Mouse (Mus musculus): ENCODE data around the gene Slc30a2.
"Not testable (repeated sequence)": the region's sequence is repeated elsewhere in the genome, so short reads cannot be mapped to it uniquely, and the experiment has no call there.

Gene Slc30a2

GRCm38 (mm10) chr4:134343071-134344031 is at the start of gene Slc30a2:
TSS of gene Slc30a2 (plus strand) at chr4:134343181.
- peak; percentile 30 for DNase-seq

- no peak for DNase-seq
Measured at GRCm38 (mm10) chr4:134293692-134294163, 49.3 kb upstream of the Slc30a2 start.

DNA sequence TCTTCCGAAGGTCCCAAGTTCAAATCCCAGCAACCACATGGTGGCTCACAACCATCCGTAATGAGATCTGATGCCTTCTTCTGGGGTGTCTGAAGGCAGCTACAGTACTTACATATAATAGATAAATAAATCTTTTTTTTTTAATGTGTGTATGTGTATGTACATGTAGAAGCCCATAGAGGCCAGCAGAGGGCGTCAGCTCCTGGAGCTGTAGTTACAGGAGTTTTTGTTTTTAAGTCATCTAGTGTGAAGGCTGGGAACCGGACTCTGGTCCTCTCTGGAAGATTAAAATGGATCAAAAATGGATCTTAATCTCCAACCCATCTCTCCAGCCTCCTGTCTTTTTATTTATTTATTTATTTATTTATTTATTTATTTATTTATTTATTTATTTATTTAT is 46.9 kb upstream of the Slc30a2 start:
- DNase-seq: not testable (repeated sequence)

- no peak for DNase-seq
Measured at GRCm38 (mm10) chr4:134296523-134296922, 46.5 kb upstream of the Slc30a2 start.

GRCm38 (mm10) chr4:134297369-134297768 is 45.6 kb upstream of the Slc30a2 start:
- no peak for DNase-seq

GRCm38 (mm10) chr4:134298626-134299497 is 44.1 kb upstream of the Slc30a2 start:
- no peak for DNase-seq

DNA sequence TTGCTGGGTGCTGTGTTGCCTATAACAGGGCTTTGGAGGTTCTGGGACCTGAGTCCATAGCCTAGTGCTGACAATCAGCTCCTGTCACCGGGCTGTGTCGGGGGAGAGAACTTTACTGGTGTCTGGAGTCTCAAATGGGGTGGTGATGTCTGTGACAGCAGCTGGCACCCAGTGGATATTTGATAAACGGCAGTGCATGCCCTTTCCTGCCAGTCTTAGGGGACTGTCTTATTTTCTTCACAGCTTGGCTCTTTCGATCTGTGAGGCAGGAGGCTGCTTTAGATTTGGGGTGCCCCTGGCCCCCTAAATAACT is 43.5 kb upstream of the Slc30a2 start:
- DNase-seq: no peak

DNA sequence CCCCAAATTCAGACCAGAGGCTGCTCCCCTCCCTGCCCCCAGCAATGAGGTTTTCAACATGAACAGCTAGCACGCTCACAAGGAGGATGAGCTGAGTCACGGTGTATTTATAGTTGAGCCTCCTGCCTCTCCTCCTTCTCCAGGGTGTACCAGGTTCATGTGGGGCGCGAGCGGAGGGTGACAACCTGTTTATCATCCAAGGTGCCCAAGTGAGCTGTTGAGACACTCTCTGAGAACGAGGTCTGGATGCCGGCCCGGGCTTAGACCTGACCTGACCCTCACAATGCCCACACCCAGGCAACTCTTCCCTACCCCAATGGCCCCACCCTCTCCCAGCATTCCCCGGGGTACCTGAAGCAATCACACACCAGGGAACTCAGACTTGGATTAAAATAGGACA is 42.7 kb upstream of the Slc30a2 start:
- no peak for DNase-seq

GRCm38 (mm10) chr4:134302084-134302483 is 40.9 kb upstream of the Slc30a2 start:
- no peak for DNase-seq

DNA sequence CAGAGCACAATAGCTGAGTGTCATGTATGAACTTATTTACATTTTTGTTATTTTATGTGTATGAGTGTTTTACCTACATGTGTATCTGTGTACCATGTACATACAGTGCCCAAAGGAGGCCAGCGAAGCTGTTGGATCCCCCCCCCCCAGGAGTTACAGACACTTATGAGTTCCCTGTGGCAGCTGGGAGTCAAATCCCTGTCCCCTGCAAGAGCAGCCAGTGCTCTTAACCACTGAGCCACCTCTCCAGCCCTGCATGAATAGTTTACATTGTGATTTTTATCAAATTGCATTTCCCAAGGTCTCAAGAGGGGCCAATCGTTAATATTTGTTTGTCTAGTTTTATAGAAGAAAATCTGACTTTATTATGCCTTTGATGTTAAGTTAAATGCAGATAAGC is 36.0 kb upstream of the Slc30a2 start:
- no peak for DNase-seq

- DNase-seq: peak; percentile 33
Measured at GRCm38 (mm10) chr4:134307367-134308072, 35.5 kb upstream of the Slc30a2 start.

DNA sequence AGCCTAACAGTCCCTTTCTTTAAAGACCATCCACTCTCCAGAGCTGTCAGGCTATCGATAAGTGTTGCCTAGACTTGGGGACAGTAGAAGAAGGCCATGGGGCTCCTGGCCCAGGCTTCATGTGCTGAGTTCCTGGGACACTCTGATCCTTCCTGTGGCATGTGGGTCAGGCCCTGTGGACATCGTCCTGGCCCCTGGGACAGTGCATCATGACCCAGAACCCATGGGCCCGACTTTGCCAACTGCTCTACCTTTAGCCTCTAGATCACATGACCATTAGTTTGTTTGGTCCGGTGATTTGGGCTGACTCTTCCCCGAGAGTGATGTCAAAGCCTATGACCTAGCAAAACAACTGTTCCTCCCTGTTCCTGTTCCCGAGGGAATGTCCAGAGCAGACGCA is 32.9 kb upstream of the Slc30a2 start:
- no peak for DNase-seq

- no peak for DNase-seq
Measured at GRCm38 (mm10) chr4:134310656-134311055, 32.3 kb upstream of the Slc30a2 start.

DNA sequence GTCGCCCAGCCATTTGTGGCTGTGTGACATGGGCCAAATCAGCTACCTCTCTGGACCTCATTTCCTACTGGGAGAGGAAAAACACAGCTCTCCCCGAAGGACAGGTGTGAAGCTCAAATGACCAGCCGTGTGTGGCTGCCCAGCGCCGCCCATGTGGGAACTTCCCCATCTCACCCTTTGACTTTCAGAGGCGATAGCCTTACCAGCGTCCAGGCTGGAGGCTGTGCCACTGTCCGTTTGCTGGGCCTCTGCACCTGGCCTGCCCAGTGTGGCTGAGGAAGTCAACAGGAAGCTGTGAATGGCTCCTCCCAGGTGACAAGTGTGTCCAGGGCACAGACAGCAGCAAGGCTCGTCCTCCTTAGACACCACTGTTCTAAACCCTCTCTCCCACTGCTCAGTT is 31.2 kb upstream of the Slc30a2 start:
- DNase-seq: no peak

GRCm38 (mm10) chr4:134312341-134312740 is 30.6 kb upstream of the Slc30a2 start:
- no peak for DNase-seq

- no peak for DNase-seq
Measured at GRCm38 (mm10) chr4:134312901-134313300, 30.1 kb upstream of the Slc30a2 start.

DNA sequence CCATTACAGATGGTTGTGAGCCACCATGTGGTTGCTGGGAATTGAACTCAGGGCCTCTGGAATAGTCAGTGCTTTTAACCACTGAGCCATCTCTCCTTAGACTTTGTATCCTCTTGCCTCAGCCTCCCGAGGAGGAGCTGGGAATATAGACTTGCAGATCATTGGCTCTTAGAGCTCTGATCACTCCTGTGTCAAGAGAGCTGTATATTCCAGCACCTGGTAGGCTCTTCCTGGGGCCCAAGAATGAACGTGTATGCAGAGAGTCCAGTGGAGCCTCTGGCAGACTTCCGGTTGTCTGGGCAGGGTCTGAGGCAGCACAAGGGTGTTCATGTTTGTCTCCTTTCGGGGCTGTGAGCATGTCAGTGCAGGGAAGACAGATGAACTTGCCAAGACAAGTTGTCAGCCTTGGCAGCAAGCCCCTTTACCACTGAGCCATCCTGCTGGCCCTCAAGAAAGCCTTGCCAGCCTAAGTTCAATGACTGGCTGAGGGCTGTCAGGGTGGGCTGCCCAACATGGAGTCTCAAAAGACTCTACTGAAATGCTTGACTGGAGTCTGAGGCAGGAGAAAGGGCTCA is 28.8 kb upstream of the Slc30a2 start:
- DNase-seq: no peak

DNA sequence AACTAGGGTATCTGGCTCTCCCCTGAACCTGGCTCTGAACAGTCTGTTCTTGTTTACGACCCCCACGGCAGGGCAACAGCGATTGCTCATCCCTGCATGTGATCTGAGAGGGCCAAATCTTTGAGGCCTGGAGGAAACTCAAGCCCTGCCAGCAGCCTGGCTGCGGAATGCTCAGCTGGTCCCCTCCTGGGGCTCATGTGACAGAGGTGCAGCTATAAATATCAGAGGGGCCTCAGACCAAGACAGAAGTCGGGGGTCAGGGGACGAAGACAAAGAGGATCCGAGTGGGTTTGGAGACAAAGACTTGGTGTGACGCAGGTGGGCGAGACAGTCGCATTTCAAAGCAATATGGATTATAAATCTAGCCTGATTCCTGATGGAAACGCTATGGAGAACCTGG is 28.1 kb upstream of the Slc30a2 start, which contains the start of gene Trim63:
Trim63 (plus strand) TSS at position 245 of the 400 bp plus-strand sequence.
- no peak for DNase-seq

DNA sequence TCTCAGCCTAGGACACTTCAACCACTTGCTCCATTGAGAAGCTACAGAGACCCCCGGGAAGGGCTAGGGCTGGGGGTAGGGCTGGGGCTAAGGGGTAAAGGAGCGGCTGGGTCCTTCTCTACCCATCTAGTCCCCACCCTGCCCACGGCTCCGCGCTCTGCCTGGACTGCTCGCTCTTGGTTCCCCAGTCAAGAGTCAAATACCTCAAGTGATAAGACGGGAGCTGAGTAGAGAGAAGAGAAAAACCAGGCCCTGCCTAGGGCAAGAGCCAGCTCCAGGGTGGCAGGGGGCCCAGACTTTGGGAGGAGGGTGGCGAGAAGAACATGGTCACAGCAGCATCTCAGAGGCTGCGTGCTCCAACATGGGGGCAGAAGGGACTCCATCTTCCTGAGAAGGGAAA is 27.5 kb upstream of the Slc30a2 start:
- no peak for DNase-seq

- peak; percentile 37 for DNase-seq
Measured at GRCm38 (mm10) chr4:134316390-134316789, 26.6 kb upstream of the Slc30a2 start.

DNA sequence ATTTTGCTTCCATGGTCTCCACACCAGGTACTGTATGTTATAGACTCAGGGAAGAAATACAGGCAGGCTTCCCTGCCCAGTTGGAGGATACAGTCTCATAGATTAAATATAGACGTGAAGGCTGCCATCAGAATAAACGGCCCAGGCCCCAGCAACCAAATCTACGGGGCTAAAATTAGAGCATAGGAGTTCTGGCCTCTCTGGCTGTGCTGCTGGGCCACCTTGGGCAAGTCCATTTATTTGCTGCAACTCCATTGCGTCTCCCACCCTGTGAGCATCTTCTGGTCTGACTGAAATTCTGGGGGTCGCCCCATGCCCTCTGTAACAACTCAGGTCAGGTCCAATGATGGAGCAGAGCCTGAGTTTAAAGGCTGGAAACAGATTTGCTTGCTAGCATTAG is 23.9 kb upstream of the Slc30a2 start:
- DNase-seq: no peak

GRCm38 (mm10) chr4:134319674-134320073 is 23.3 kb upstream of the Slc30a2 start:
- DNase-seq: no peak

DNA sequence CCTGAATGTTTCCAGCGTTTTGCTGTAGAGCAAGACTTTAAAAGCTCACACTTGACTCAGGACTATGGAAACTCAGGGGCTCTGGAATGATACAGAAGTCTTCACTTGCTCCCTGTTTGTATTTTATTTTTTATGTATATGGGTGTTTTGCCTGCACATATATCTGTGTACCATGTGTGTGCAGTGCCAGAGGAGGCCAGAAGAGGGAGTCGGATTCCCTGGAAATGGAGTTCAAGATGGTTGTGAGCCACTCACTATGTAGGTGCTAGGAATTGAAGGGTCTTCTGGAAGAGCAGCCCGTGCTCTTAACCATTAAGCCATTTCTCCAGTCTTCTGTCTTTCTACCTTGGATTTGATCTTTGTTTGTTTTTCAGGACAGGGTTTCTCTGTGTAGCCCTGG is 21.5 kb upstream of the Slc30a2 start:
- DNase-seq: no peak

All from thymus, postnatal 14 days (tissue).